ENCODE assay signal across 25 mouse cellular contexts in the genomic region with DNA sequence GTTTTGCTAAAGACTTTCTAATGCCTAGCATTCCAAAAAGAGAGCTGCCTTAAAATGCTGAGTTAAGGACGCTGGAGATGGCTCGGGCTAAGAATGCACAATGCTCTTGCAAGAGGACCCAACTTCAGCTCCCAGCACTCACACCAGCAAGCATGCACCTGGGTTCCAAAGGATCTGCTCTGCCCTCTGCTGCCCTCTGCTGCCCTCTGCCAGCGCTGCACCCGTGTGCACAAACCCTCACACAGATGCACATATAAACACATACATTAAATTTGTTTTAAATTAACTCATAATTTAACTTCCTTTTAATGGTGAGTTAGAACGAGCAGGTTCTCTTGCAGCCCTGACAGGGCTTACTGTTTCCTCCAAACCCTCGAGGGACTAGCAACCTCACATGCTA. TPM values are rescaled to one million over a fixed set of nuclear protein-coding genes. Genes with fewer than 3 reads are reported as not detected.
DNase-seq lines count a peak whose midpoint lies in the region; ATAC-seq and TF ChIP-seq lines count a peak whose summit lies in the region.
"Had no signal": no experiment of that assay in that cellular context is flagged by ENCODE, and none has a peak within 500 bp of the region (broad histone marks: within the 10 kb centered on the region; RNA-seq: fewer than 3 reads in every experiment).

No protein-coding gene starts in this region.

- TF ChIP-seq POLR2A in MEL (IDR thresholded peaks at IDR 0.05; ENCODE audit: control insufficient read depth in 1 of 2, insufficient read depth in 1 of 2, low read depth in 1 of 2, low read length in 2 of 2, poor library complexity in 1 of 2), result no peak

- TF ChIP-seq EP300 in MEL (IDR thresholded peaks at IDR 0.05; ENCODE audit: low read depth in 1 of 2, low read length in 2 of 2), result no peak
- no peak for TF ChIP-seq EP300 in stomach, postnatal 0 days (optimal IDR thresholded peaks at IDR 0.05)

- no peak overlapping the region for H3K4me2 ChIP-seq in intestine, embryonic 14.5 days (ENCODE audit: low read length)
- H3K4me2 ChIP-seq in intestine, embryonic 15.5 days (replicated peaks), result no peak overlapping the region
- no peak overlapping the region for H3K4me2 ChIP-seq in lung, embryonic 14.5 days
- H3K4me2 ChIP-seq in stomach, postnatal 0 days (replicated peaks; ENCODE audit: low read depth), result no peak overlapping the region
- no peak overlapping the region for H3K4me2 ChIP-seq in hindbrain, embryonic 13.5 days
- H3K4me2 ChIP-seq: embryonic facial prominence, embryonic 12.5 days; forebrain, embryonic 12.5 days; heart, embryonic 13.5 days; hindbrain, embryonic 14.5 days; liver, embryonic 13.5 days; midbrain, embryonic 11.5 days; neural tube, embryonic 15.5 days had no signal

- H3K36me3 ChIP-seq in intestine, embryonic 14.5 days (ENCODE audit: control insufficient read depth, insufficient read depth, low read length), result no peaks in the 10 kb centered on the region
- no peaks in the 10 kb centered on the region for H3K36me3 ChIP-seq in intestine, embryonic 15.5 days
- H3K36me3 ChIP-seq in lung, embryonic 14.5 days (ENCODE audit: insufficient read depth), result no peaks in the 10 kb centered on the region
- no peaks in the 10 kb centered on the region for H3K36me3 ChIP-seq in MEL (ENCODE audit: control insufficient read depth in 1 of 2, insufficient read depth in 2 of 2, low read length in 2 of 2)
- no peaks in the 10 kb centered on the region for H3K36me3 ChIP-seq in stomach, postnatal 0 days (ENCODE audit: control insufficient read depth, insufficient read depth, low read length)
- no peaks in the 10 kb centered on the region for H3K36me3 ChIP-seq in hindbrain, embryonic 13.5 days
- H3K36me3 ChIP-seq: embryonic facial prominence, embryonic 12.5 days; forebrain, embryonic 12.5 days; heart, embryonic 13.5 days; limb, embryonic 10.5 days; liver, embryonic 13.5 days; neural tube, embryonic 15.5 days had no signal

- no peaks in the 10 kb centered on the region for H3K27me3 ChIP-seq in intestine, embryonic 14.5 days (replicated peaks; ENCODE audit: control insufficient read depth, insufficient read depth, low read length)
- no peaks in the 10 kb centered on the region for H3K27me3 ChIP-seq in intestine, embryonic 15.5 days (replicated peaks)
- no peaks in the 10 kb centered on the region for H3K27me3 ChIP-seq in lung, embryonic 14.5 days (ENCODE audit: insufficient read depth, low read length)
- no peaks in the 10 kb centered on the region for H3K27me3 ChIP-seq in MEL (ENCODE audit: control insufficient read depth in 1 of 2, insufficient read depth in 2 of 2, low read length in 2 of 2)
- no peaks in the 10 kb centered on the region for H3K27me3 ChIP-seq in stomach, postnatal 0 days (ENCODE audit: control insufficient read depth, insufficient read depth, low read length)
- H3K27me3 ChIP-seq in hindbrain, embryonic 13.5 days, result no peaks in the 10 kb centered on the region
- H3K27me3 ChIP-seq: embryonic facial prominence, embryonic 12.5 days; forebrain, embryonic 12.5 days; heart, embryonic 13.5 days; liver, embryonic 13.5 days; neural tube, embryonic 15.5 days had no signal

- TF ChIP-seq RAD21 in MEL (IDR thresholded peaks at IDR 0.05; ENCODE audit: low read depth, low read length), result no peak

- peaks cover 4% of the 10 kb centered on the region; the same call in 1 of the 2 replicates for H3K9me3 ChIP-seq in intestine, embryonic 14.5 days (ENCODE audit: control insufficient read depth, low read length)
- H3K9me3 ChIP-seq in intestine, embryonic 15.5 days, result no peaks in the 10 kb centered on the region
- H3K9me3 ChIP-seq in lung, embryonic 14.5 days (ENCODE audit: low read depth, low read length), result no peaks in the 10 kb centered on the region
- H3K9me3 ChIP-seq in MEL (replicated peaks; ENCODE audit: insufficient read depth, low read length), result no peaks in the 10 kb centered on the region
- H3K9me3 ChIP-seq in stomach, postnatal 0 days (ENCODE audit: control insufficient read depth, low read length), result no peaks in the 10 kb centered on the region
- H3K9me3 ChIP-seq in hindbrain, embryonic 13.5 days, result 0 out of 2 replicates have a peak, but pooled peaks cover 4% of the 10 kb centered on the region
- H3K9me3 ChIP-seq: limb, embryonic 10.5 days; neural tube, embryonic 15.5 days had no signal

- H3K9ac ChIP-seq in intestine, embryonic 14.5 days (ENCODE audit: low read length), result no peak overlapping the region
- no peak overlapping the region for H3K9ac ChIP-seq in intestine, embryonic 15.5 days
- H3K9ac ChIP-seq in lung, embryonic 14.5 days, result no peak overlapping the region
- H3K9ac ChIP-seq in MEL (ENCODE audit: control insufficient read depth, low read depth, low read length, poor library complexity, severe bottlenecking), result no peak overlapping the region
- no peak overlapping the region for H3K9ac ChIP-seq in stomach, postnatal 0 days (ENCODE audit: low read length)
- no peak overlapping the region for H3K9ac ChIP-seq in hindbrain, embryonic 13.5 days
- H3K9ac ChIP-seq: embryonic facial prominence, embryonic 12.5 days; forebrain, embryonic 12.5 days; heart, embryonic 13.5 days; hindbrain, embryonic 14.5 days; liver, embryonic 13.5 days; neural tube, embryonic 15.5 days had no signal

- no peaks in the 10 kb centered on the region for H3K79me2 ChIP-seq in MEL (ENCODE audit: control insufficient read depth, insufficient read depth, low read length, poor library complexity)

- no peak for ATAC-seq in intestine, embryonic 14.5 days (replicated peaks; ENCODE audit: low FRiP score, low TSS enrichment, low read depth)
- no peak for ATAC-seq in intestine, embryonic 15.5 days
- no peak for ATAC-seq in lung, embryonic 14.5 days (ENCODE audit: insufficient read depth)
- no peak for ATAC-seq in stomach, postnatal 0 days (ENCODE audit: low FRiP score, low TSS enrichment)
- no peak for ATAC-seq in hindbrain, embryonic 13.5 days (ENCODE audit: low FRiP score)
- ATAC-seq: CD4-positive, CD25-positive, alpha-beta regulatory T cell, adult 4 months had no signal

- H3K4me1 ChIP-seq in intestine, embryonic 14.5 days (replicated peaks; ENCODE audit: control insufficient read depth, insufficient read depth, low read length), result no peaks in the 10 kb centered on the region
- H3K4me1 ChIP-seq in intestine, embryonic 15.5 days (replicated peaks), result no peaks in the 10 kb centered on the region
- no peaks in the 10 kb centered on the region for H3K4me1 ChIP-seq in lung, embryonic 14.5 days (ENCODE audit: insufficient read depth)
- H3K4me1 ChIP-seq in MEL (ENCODE audit: control insufficient read depth in 1 of 2, insufficient read depth in 2 of 2, low read length in 2 of 2), result no peaks in the 10 kb centered on the region
- H3K4me1 ChIP-seq in stomach, postnatal 0 days (replicated peaks; ENCODE audit: control insufficient read depth, insufficient read depth), result no peaks in the 10 kb centered on the region
- no peaks in the 10 kb centered on the region for H3K4me1 ChIP-seq in hindbrain, embryonic 13.5 days (replicated peaks)
- H3K4me1 ChIP-seq: embryonic facial prominence, embryonic 12.5 days; forebrain, embryonic 12.5 days; limb, embryonic 10.5 days; liver, embryonic 13.5 days; neural tube, embryonic 15.5 days had no signal

- no peak overlapping the region for H3K27ac ChIP-seq in intestine, embryonic 14.5 days (ENCODE audit: low read depth)
- no peak overlapping the region for H3K27ac ChIP-seq in intestine, embryonic 15.5 days
- H3K27ac ChIP-seq in lung, embryonic 14.5 days (ENCODE audit: low read depth), result no peak overlapping the region
- no peak overlapping the region for H3K27ac ChIP-seq in MEL (ENCODE audit: control insufficient read depth, low read depth, low read length)
- no peak overlapping the region for H3K27ac ChIP-seq in stomach, postnatal 0 days (replicated peaks)
- H3K27ac ChIP-seq in hindbrain, embryonic 13.5 days, result no peak overlapping the region
- H3K27ac ChIP-seq: embryonic facial prominence, embryonic 12.5 days; forebrain, embryonic 12.5 days; heart, adult 2 months; heart, embryonic 13.5 days; hindbrain, embryonic 14.5 days; limb, embryonic 10.5 days; liver, embryonic 13.5 days; neural tube, embryonic 15.5 days had no signal

- DNase-seq in intestine, embryonic 14.5 days (ENCODE audit: low spot score), result peak; percentile 25
- no peak for DNase-seq in lung, embryonic 14.5 days
- no peak for DNase-seq in lung, postnatal 25 days (ENCODE audit: low spot score)
- DNase-seq in MEL (ENCODE audit: low read depth, low spot score), result no peak
- DNase-seq in stomach, postnatal 0 days (ENCODE audit: low spot score), result no peak
- DNase-seq: cerebellum, adult 2 months; cerebellum, postnatal 25 days; gastrocnemius, postnatal 25 days; heart, adult 2 months; kidney, adult 18-20 months; liver, embryonic 13.5 days; thymus, postnatal 14 days had no signal

- WGBS in intestine, embryonic 14.5 days, result 90% methylated on average over 6 of the region's 6 CpGs
- WGBS in intestine, embryonic 15.5 days, result 91% methylated on average over 6 of the region's 6 CpGs
- 90% methylated on average over 6 of the region's 6 CpGs for WGBS in lung, embryonic 14.5 days
- whole genome bisulfite sequencing in stomach, postnatal 0 days, result 93% methylated on average over 6 of the region's 6 CpGs
- WGBS in hindbrain, embryonic 13.5 days, result 94% methylated on average over 6 of the region's 6 CpGs

- H3K4me3 ChIP-seq in intestine, embryonic 14.5 days (ENCODE audit: low read depth, low read length), result no peak overlapping the region
- no peak overlapping the region for H3K4me3 ChIP-seq in intestine, embryonic 15.5 days (replicated peaks)
- no peak overlapping the region for H3K4me3 ChIP-seq in lung, embryonic 14.5 days (ENCODE audit: low read depth, low read length)
- no peak overlapping the region for H3K4me3 ChIP-seq in MEL (ENCODE audit: control insufficient read depth in 1 of 2, insufficient read depth in 1 of 2, low read depth in 2 of 2, low read length in 2 of 2)
- H3K4me3 ChIP-seq in stomach, postnatal 0 days (ENCODE audit: low read depth, low read length), result no peak overlapping the region
- no peak overlapping the region for H3K4me3 ChIP-seq in hindbrain, embryonic 13.5 days
- H3K4me3 ChIP-seq: embryonic facial prominence, embryonic 12.5 days; erythroblast, embryonic 14.5 days; forebrain, embryonic 12.5 days; heart, adult 2 months; heart, embryonic 13.5 days; limb, embryonic 10.5 days; liver, embryonic 13.5 days; neural tube, embryonic 15.5 days had no signal

- peak; percentile 25; the same call in 1 of the 2 replicates for TF ChIP-seq CTCF in lung, embryonic 14.5 days (IDR thresholded peaks at IDR 0.05; ENCODE audit: low read depth)
- peak; percentile 9 to 41 (median 21); a peak in 3 of 6 replicates for TF ChIP-seq CTCF in MEL (IDR thresholded peaks at IDR 0.05 in 2 of 3, conservative IDR thresholded peaks at IDR 0.05 in 1 of 3; ENCODE audit: control insufficient read depth in 1 of 3, insufficient read depth in 1 of 3, low read depth in 2 of 3, low read length in 3 of 3, poor library complexity in 1 of 3, severe bottlenecking in 1 of 3)
- TF ChIP-seq CTCF in stomach, postnatal 0 days (IDR thresholded peaks at IDR 0.05; ENCODE audit: low read depth), result peak; percentile 23; the same call in 1 of the 2 replicates

RNA-seq across cellular contexts. Expression of a gene that starts 32.5 kb away (rescaled TPM):
- 42.3 and 51.3 TPM in 2 replicates for polyA plus RNA-seq in intestine, embryonic 14.5 days (2014; fragmentation: Nextera tagmentation; extraction: Ambion mirVana)
- polyA plus RNA-seq in intestine, embryonic 15.5 days (2015; fragmentation: Nextera tagmentation; extraction: Ambion mirVana), result 22.5 and 30.9 TPM in 2 replicates
- polyA plus RNA-seq in lung, embryonic 14.5 days (2014; fragmentation: Nextera tagmentation; extraction: Ambion mirVana), result 0.33 and 0.47 TPM in 2 replicates
- not detected in 2 replicates for total RNA-seq in MEL (2012; rRNA removed)
- polyA plus RNA-seq in MEL (2012; ENCODE audit: insufficient read depth in 1 of 2, insufficient read length in 2 of 2, low read depth in 1 of 2, low replicate concordance in 2 of 2, missing spikeins in 1 of 2), result not detected
- polyA plus RNA-seq in stomach, postnatal 0 days (2015; fragmentation: Nextera tagmentation; extraction: Ambion mirVana), result 72.1 and 79.7 TPM in 2 replicates
- 18.8 and 24.4 TPM in 2 replicates for polyA plus RNA-seq in hindbrain, embryonic 13.5 days (2015; fragmentation: Nextera tagmentation; extraction: Ambion mirVana)
- total RNA-seq: gastrocnemius, postnatal 25 days; heart, postnatal 25 days; megakaryocyte progenitor cell, adult 5-6 weeks had no signal
- polyA plus RNA-seq: CD4-positive, CD25-positive, alpha-beta regulatory T cell, adult 4 months; erythroblast, embryonic 14.5 days; liver, embryonic 13.5 days had no signal

Comparison
In these comparisons a context has a peak if more than half of its experiments do, and no peak if none do; other contexts are left out.
1. RNA of a gene that starts 32.5 kb away (polyA plus RNA-seq): 72.1 to 79.7 TPM in stomach, postnatal 0 days, 42.3 to 51.3 TPM in intestine, embryonic 14.5 days, 22.5 to 30.9 TPM in intestine, embryonic 15.5 days and 18.8 to 24.4 TPM in hindbrain, embryonic 13.5 days; 0.33 to 0.47 TPM in lung, embryonic 14.5 days and not detected in MEL; every median in the first group is over 10 times any median in the second.
2. Peak in every context shown above with its lines, with median percentiles within 50 percentile points of each other: CTCF ChIP-seq.